Mouse (Mus musculus): ENCODE results near the gene Usp40. TPM values are rescaled to one million over a fixed set of nuclear protein-coding genes. Genes with fewer than 3 reads are reported as not detected.
A peak's percentile ranks its signal among the peaks of the same experiment; 100 is the strongest.
"Not testable (repeated sequence)": the region's sequence is repeated elsewhere in the genome, so short reads cannot be mapped to it uniquely, and the experiment has no call there.

The Usp40 gene
- 7.5 and 9.2 TPM in 2 replicates for polyA plus RNA-seq (2015; fragmentation: Nextera tagmentation; extraction: Ambion mirVana)

GRCm38 (mm10) chr1:88008211-88008697, at the start of gene Usp40:
Gene Usp40, minus strand, starts transcription at chr1:88008551.
- Histone ChIP-seq H3K9me3 (replicated peaks) (no peaks in the 10 kb centered on the region), H3K4me3 (replicated peaks) (peak within 1 kb of the TSS; percentile 75), H3K4me1 (replicated peaks) (peaks cover 16% of the 10 kb centered on the region), H3K4me2 (peak within 1 kb of the TSS; percentile 84), H3K9ac (peak within 1 kb of the TSS; percentile 86), H3K27me3 (no peaks in the 10 kb centered on the region), H3K36me3 (0 out of 2 replicates have a peak, but pooled peaks cover 3% of the 10 kb centered on the region), H3K27ac (peak within 1 kb of the TSS; percentile 67)
- under 1% methylated on average over 45 of the region's 45 CpGs for WGBS (ENCODE audit: insufficient replicate concordance)
- ATAC-seq (ENCODE audit: low read depth) (peak; percentile 85), DNase-seq (peak; percentile 61)

GRCm38 (mm10) chr1:88055088-88055487, 46.7 kb upstream of the Usp40 start, which contains the start of gene Ugt1a10:
Gene Ugt1a10, plus strand, starts transcription at chr1:88055388.
- Histone ChIP-seq H3K36me3 (no peaks in the 10 kb centered on the region), H3K27me3 (no peaks in the 10 kb centered on the region), H3K4me2 (no peak within 1 kb of the TSS), H3K27ac (no peak within 1 kb of the TSS), H3K4me1 (replicated peaks) (no peaks in the 10 kb centered on the region), H3K4me3 (replicated peaks) (no peak within 1 kb of the TSS), H3K9me3 (replicated peaks) (no peaks in the 10 kb centered on the region), H3K9ac (no peak within 1 kb of the TSS)
- DNase-seq (no peak), ATAC-seq (ENCODE audit: low read depth) (no peak)
- 55% methylated on average over 1 of the region's 1 CpGs for WGBS (ENCODE audit: insufficient replicate concordance)

DNA sequence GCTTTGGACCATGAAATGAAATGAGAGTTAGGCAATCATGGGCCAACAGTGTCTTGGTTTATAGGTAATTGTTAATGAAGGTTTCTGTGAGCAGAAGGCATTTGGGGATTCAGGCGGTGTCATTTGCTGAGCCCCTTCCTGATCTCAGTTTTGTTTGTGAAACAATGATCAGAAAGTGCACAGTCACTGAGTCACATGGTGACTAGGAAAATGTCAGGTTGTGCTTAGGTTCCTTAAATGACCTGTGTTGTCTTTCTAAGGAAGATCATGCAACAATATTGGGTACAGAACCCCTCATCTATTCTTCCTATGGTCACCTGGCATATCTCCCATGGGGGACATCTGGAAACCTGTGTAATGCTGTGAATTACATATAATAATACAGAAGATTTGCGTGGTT, 39.1 kb upstream of the Usp40 start:
- WGBS (ENCODE audit: insufficient replicate concordance), result 59% methylated on average over 2 of the region's 2 CpGs
- H3K36me3 ChIP-seq; H3K9ac ChIP-seq; DNase-seq; H3K27me3 ChIP-seq; H3K4me3 ChIP-seq (replicated peaks); H3K27ac ChIP-seq; H3K4me2 ChIP-seq; ATAC-seq (ENCODE audit: low read depth); H3K9me3 ChIP-seq (replicated peaks); H3K4me1 ChIP-seq (replicated peaks): not testable (repeated sequence)

DNA sequence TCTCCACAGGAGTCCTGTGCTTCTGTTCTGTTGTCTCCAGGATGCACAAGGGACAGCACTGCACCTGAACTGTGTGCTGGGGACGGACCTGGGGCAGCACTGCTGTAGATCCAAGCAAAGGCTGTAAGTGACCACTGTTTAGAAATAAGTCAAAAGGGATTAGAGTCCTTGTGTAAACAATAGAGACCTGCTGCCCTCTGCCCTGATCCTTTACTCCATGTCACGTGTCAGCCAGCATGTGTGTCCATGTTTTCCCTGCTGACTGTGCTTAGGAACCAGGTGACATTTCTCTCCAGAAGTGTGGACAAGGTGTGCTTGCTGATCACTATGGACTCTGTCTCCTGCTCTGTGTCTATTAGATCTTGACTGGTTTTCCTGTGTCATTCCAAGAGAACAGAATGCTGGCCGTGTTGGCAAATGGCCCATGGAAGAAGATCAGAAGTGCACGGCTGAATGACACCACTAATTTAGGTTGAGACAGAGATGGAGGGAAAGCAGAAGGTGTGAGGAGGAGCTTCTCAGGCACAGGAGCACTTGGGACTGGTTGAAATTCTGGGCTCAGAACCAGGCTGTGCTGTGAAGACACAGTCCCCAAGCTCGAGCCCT, 36.6 kb upstream of the Usp40 start:
- peak; percentile 52; the same call in 1 of the 2 replicates for ATAC-seq (ENCODE audit: low read depth)
- WGBS (ENCODE audit: insufficient replicate concordance), result 56% methylated on average over 4 of the region's 5 CpGs
- not testable (repeated sequence) for H3K27me3 ChIP-seq; H3K4me1 ChIP-seq (replicated peaks); H3K4me2 ChIP-seq; H3K27ac ChIP-seq; H3K9me3 ChIP-seq (replicated peaks); H3K4me3 ChIP-seq (replicated peaks); DNase-seq; H3K36me3 ChIP-seq; H3K9ac ChIP-seq

DNA sequence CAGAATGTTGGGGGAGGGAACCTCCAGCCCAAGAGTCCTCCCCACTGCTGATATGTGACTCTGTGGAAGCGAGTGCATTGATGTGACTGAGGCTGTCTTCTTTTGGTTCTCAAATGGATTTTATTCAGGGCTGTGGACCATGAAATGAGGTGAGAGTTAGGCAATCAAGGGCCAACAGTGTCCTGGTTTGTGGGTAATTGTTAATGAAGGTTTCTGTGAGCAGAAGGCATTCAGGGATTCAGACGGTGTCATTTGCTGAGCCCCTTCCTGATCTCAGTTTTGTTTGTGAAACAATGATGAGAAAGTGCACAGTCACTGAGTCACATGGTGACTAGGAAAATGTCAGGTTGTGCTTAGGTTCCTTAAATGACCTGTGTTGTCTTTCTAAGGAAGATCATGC, 34.7 kb upstream of the Usp40 start:
- not testable (repeated sequence) for H3K4me3 ChIP-seq (replicated peaks); H3K4me2 ChIP-seq; H3K9me3 ChIP-seq (replicated peaks); H3K27ac ChIP-seq; H3K4me1 ChIP-seq (replicated peaks); H3K9ac ChIP-seq; ATAC-seq (ENCODE audit: low read depth); H3K27me3 ChIP-seq; DNase-seq; H3K36me3 ChIP-seq
- WGBS (ENCODE audit: insufficient replicate concordance), result 67% methylated on average over 1 of the region's 2 CpGs

DNA sequence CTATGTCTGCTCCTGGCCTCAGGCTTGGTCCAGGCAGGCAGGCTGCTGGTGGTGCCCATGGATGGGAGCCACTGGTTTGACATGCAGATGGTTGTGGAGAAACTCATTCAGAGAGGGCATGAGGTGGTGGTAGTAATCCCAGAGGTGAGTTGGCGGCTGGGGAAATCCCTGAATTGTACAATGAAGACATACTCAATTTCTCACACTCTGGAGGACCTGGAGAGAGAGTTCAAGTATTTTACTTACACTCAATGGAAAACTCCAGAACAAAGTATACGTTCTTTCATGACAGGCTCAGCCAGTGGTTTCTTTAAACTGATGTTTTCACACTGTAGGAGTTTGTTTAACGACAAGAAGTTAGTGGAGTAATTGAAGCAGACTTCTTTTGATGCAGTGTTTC, 16.9 kb upstream of the Usp40 start:
- not testable (repeated sequence) for H3K27me3 ChIP-seq; H3K9me3 ChIP-seq (replicated peaks); H3K36me3 ChIP-seq; H3K4me2 ChIP-seq; H3K4me3 ChIP-seq (replicated peaks); H3K4me1 ChIP-seq (replicated peaks); DNase-seq; H3K9ac ChIP-seq; ATAC-seq (ENCODE audit: low read depth); H3K27ac ChIP-seq
- WGBS (ENCODE audit: insufficient replicate concordance), result 57% methylated on average over 3 of the region's 3 CpGs

DNA sequence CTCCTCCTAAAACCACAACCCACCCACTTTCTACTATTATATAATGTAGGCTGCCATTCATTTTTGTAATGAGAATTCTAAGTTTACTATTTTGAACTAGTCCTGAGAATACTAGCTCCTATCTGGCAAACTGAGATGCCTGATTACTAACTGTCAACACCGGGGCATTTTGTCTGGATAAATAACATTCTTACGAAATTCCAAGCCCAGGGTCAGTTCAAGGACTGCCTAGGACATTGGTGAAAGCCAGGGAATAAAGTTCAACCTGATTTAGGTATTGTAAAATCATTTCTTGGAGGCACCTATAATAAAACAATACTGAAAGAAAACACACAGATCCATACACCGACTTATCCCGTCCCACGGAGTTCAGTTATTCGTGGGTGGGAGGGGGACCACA, 7.0 kb upstream of the Usp40 start:
- DNase-seq (no peak), ATAC-seq (ENCODE audit: low read depth) (no peak)
- Histone ChIP-seq H3K27me3 (no peaks in the 10 kb centered on the region), H3K4me3 (replicated peaks) (no peak overlapping the region), H3K9ac (no peak overlapping the region), H3K9me3 (replicated peaks) (no peaks in the 10 kb centered on the region), H3K27ac (no peak overlapping the region), H3K36me3 (no peaks in the 10 kb centered on the region), H3K4me2 (no peak overlapping the region), H3K4me1 (replicated peaks) (no peaks in the 10 kb centered on the region)
- WGBS (ENCODE audit: insufficient replicate concordance), result 75% methylated on average over 6 of the region's 6 CpGs

DNA sequence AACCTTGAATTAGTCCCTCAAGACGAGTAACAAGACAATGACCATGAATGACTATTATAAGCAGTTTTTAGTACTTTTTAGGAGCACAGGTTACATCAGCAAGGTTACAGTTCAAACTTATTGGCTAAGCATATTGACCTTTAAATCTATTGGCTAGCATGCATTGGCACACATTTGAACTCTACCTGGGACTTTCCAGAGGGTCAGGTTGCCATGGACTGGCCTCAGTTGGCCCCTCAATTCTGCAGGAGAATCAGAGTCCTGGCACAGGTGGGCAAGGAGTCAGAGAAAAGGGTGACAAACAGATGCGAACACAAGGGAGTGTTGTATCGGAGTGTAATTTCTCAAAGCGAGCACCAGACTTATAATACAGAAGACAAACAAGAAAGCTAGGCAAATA, 6.3 kb upstream of the Usp40 start:
- H3K9me3 ChIP-seq (replicated peaks), result no peaks in the 10 kb centered on the region
- no peaks in the 10 kb centered on the region for H3K27me3 ChIP-seq
- no peak overlapping the region for H3K27ac ChIP-seq
- 77% methylated on average over 4 of the region's 4 CpGs for WGBS (ENCODE audit: insufficient replicate concordance)
- no peak overlapping the region for H3K4me3 ChIP-seq (replicated peaks)
- DNase-seq (no peak), ATAC-seq (ENCODE audit: low read depth) (no peak)
- no peak overlapping the region for H3K4me2 ChIP-seq
- no peaks in the 10 kb centered on the region for H3K36me3 ChIP-seq
- H3K9ac ChIP-seq, result no peak overlapping the region
- H3K4me1 ChIP-seq (replicated peaks), result no peaks in the 10 kb centered on the region

DNA sequence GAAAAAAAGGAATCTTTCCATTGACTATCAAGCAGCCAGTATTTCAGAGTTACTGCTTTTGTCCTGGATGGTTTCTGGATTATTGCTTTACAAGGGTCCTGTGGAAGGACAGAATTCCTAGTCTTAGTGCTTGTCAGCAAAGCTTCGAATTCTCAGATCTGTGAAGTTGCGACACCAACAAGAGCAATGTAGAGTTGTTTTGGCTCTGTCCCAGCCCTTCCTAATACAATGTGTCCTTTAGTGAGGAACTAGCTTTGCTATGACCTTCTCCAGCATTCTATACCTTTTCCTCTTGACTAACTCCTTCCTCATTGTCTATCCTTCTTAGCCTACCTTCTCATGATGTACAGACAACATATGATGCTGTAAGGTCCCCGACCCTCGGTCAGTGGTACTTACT, 5.8 kb upstream of the Usp40 start:
- H3K9me3 ChIP-seq (replicated peaks), result no peaks in the 10 kb centered on the region
- no peak for ATAC-seq (ENCODE audit: low read depth)

DNA sequence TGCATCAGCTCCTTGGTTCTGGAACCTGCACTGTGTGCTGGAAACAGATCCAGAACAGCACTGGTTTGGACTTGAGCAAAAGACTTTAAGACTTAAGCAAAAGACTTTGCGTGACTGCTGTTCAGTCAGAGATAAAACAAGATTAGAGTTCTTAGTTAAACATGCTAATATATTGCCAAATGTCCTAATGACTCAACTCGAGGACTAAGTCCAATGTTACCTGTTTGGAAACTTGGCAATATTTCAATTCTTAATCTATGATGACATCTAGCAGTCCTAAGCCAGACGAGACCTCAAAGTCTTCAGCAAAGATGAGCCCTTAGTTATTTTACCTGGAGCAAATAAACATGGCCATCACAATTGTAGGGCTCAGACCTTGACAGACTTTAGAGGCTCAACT, 5.4 kb upstream of the Usp40 start:
- Histone ChIP-seq H3K36me3 (no peaks in the 10 kb centered on the region), H3K4me3 (replicated peaks) (no peak overlapping the region), H3K9me3 (replicated peaks) (no peaks in the 10 kb centered on the region), H3K27ac (no peak overlapping the region), H3K4me2 (no peak overlapping the region), H3K4me1 (replicated peaks) (no peaks in the 10 kb centered on the region), H3K27me3 (no peaks in the 10 kb centered on the region), H3K9ac (no peak overlapping the region)
- ATAC-seq (ENCODE audit: low read depth) (no peak), DNase-seq (no peak)
- 43% methylated on average over 3 of the region's 3 CpGs for WGBS (ENCODE audit: insufficient replicate concordance)

More for the DNA sequence above, 5.8 kb upstream of the Usp40 start:
- Histone ChIP-seq H3K4me3 (replicated peaks) (no peak overlapping the region), H3K27ac (no peak overlapping the region), H3K4me2 (no peak overlapping the region), H3K27me3 (no peaks in the 10 kb centered on the region), H3K9ac (no peak overlapping the region), H3K36me3 (no peaks in the 10 kb centered on the region), H3K4me1 (replicated peaks) (no peaks in the 10 kb centered on the region)
- DNase-seq, result no peak
- WGBS (ENCODE audit: insufficient replicate concordance), result 76% methylated on average over 4 of the region's 4 CpGs

GRCm38 (mm10) chr1:88009521-88009920, 1.2 kb upstream of the Usp40 start:
- whole genome bisulfite sequencing (ENCODE audit: insufficient replicate concordance), result 61% methylated on average over 3 of the region's 3 CpGs
- Histone ChIP-seq H3K4me1 (replicated peaks) (peaks cover 16% of the 10 kb centered on the region), H3K4me3 (replicated peaks) (no peak overlapping the region), H3K9ac (no peak overlapping the region), H3K27me3 (no peaks in the 10 kb centered on the region), H3K27ac (no peak overlapping the region), H3K4me2 (no peak overlapping the region), H3K36me3 (0 out of 2 replicates have a peak, but pooled peaks cover 3% of the 10 kb centered on the region), H3K9me3 (replicated peaks) (no peaks in the 10 kb centered on the region)
- ATAC-seq (ENCODE audit: low read depth) (no peak), DNase-seq (no peak)

DNA sequence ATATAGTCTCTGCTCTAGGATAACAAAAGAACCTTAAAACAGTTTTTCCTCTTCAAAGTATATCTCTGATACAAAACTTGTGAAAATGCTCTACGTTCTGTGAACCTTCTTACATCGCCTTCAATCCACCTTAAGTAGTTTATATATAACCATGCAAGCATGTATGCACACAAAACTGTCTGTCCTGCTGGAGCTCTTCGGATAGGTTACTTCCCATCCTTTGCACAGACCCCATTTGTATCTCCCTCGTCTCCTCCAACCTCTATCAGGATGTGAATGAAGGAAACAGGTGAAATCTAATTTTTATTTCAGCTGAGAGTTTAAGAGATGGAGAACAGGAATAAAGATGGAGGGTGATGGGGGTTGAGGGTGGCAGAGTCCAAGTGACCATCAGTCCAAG, 384 bp upstream of the Usp40 start:
- 43% methylated on average over 4 of the region's 4 CpGs for WGBS (ENCODE audit: insufficient replicate concordance)
- H3K4me3 ChIP-seq (replicated peaks), result peak overlapping the region; percentile 75
- H3K4me2 ChIP-seq, result peak overlapping the region; percentile 84
- H3K9me3 ChIP-seq (replicated peaks), result no peaks in the 10 kb centered on the region
- peaks cover 16% of the 10 kb centered on the region for H3K4me1 ChIP-seq (replicated peaks)
- no peak for ATAC-seq (ENCODE audit: low read depth)
- DNase-seq, result no peak
- 0 out of 2 replicates have a peak, but pooled peaks cover 3% of the 10 kb centered on the region for H3K36me3 ChIP-seq
- H3K9ac ChIP-seq, result peak overlapping the region; percentile 86
- H3K27ac ChIP-seq, result no peak overlapping the region
- no peaks in the 10 kb centered on the region for H3K27me3 ChIP-seq
